Mouse (Mus musculus) naive thymus-derived CD4-positive, alpha-beta T cell, adult 2 months (primary cell): Measurements from ENCODE around the gene Zfp141.

Experiments
- DNase-seq: peaks from one replicate; pipeline ENCODE4 v3.0.0-alpha.2; 2011; ENCODE audit warnings: low read depth

Gene Zfp141

DNA sequence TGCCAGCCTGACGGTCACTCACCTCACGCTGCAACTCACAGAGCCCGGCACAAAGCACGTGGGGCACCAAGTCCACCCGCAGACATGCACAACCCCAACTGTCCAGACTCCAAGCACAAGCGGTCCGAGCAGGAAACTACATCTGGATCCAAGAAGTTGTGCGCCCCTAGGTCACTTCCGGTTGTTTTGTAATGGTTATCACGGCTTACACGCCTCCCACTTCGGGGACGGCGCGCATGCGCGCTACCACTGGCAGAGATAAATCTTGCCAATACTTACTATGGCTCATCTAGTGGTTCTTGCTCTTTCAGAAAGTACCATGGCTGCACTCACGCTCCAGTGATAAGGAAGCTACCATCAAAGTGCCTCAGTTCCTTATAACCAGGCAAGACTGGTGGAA is at the start of gene Zfp141:
Gene Zfp141 (minus strand): TSS at position 153 of the 400 bp plus-strand sequence.
- peak; percentile 88 for DNase-seq

DNA sequence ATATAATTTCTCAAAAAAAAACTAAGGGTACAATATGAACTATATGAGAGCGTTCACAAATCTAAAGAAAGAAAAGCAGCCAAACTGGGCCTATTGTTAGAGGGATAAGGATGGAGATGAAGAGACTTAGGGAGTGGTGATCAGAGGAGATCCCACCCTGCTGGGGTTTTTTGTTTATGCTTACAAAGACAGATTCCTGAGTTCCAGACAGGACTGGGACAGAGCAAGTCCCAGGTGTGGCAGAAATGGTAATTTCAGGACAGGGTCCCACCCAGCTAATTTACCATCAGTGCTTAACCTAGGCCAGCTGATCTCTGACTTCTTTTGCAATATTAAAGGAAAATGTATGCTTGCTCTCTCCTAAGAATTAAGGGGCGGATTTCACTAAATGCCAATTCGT is 46.2 kb upstream of the Zfp141 start:
- no peak for DNase-seq

DNA sequence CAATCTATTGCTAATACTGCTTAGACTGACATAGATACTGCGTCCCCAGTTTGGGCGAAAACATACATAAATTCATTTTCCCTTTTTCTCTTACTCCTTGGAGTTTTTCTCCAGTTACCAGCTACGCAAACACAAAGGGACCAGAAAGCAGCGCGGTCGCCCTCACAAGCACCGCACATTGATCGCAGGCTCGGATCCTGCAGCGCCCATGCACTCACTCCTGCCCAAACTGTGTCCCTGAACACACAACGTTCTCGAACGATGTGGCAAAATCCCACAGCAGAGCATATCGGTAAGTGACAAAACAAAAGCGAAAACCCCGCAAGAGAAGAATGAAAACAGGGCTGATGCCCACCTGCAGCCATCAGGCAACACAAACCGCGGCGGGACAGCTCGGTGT is 354 bp downstream of the Zfp141 start:
- DNase-seq = no peak

DNA sequence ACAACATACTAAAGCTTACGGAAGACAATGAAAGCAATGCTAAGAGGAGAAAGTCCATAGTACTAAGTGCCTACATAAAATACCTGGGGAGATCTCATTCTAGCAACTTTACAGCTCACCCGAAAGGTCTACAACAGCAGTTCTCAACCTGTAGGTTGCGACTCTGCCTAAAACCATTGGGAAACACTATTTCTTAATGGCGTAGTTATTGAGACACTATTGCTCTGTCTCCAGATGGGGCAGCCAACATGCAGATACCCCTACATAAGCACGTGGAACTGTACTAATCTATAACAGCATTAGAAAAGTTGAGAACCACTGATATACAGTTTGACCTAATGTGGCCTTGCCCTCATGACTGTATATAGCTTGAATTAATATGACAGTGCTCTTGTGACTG is 7.3 kb downstream of the Zfp141 start:
- no peak for DNase-seq

DNA sequence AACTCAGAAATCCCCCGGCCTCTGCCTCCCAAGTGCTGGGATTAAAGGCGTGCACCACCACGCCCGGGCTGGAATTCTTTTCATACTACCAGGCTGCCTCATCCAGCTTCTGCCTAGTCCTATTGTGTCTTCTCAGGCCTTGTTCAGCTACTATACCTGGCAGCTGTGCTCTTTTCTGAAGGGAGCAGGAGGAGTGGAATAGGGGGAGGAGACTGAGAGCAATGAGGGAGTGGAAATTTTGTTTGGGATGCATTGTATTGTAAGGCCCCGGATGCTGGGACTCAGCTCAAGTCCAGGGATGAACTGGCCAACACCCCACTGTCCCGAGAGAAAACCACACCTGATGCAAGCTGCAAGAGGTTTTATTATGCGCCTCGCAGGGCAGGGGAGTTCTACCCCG is 8.2 kb downstream of the Zfp141 start:
- no peak for DNase-seq

DNA sequence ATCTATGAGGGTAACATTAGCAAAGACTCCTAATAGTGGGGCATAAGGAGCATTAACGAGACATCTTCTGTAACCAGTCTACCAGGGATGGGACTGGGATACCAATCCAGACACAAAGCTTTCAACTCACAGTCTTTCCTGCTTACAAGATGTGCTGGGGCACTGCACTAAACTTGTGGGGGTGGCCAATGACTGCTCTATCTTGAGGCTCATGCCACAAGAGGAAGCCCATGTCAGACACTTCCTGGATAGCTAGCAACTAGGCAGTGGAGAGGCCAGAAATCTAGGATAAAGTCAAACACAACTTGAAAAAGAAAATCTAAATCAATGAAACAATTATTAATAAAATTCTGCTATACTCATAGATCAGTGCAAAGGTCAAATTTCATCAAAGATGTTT is 9.3 kb downstream of the Zfp141 start:
- DNase-seq = no peak

DNA sequence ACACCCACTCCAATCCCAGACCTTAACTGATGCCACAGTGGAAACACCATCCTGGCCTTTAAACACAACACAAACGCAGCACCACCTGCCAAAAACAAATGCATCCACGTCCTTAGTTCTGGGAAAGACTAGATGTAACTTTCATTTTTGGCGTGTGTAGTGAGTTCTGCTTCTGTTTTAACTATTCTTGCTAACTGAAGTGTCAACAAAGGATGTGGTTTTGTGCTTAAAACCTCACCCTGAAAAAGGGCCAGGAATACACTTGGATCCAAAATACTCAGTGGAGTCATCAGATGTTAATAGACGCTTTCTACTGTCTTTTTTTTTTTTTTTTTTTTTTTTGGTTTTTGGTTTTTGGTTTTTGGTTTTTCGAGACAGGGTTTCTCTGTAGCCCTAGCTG is 14.7 kb downstream of the Zfp141 start:
- peak; percentile 48 for DNase-seq

DNA sequence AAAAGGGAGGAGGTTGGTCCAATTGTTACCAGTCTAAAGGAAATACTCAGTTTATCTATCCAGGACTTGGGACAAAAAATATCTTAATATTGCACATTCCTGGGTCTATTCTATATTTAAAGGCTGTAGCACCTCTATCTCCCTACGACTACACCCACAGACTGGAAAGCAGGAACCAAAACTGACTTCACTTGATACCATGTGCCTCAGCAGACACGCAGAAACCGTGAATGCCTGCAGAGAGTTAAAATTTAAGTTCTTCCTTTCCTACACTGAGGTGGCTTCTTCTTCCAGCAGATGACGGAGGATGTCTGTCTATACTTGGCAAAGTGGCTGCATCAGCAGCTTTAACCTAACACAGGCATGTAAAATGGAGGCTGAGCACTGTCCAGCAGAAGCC is 15.2 kb downstream of the Zfp141 start:
- peak; percentile 10 for DNase-seq

DNA sequence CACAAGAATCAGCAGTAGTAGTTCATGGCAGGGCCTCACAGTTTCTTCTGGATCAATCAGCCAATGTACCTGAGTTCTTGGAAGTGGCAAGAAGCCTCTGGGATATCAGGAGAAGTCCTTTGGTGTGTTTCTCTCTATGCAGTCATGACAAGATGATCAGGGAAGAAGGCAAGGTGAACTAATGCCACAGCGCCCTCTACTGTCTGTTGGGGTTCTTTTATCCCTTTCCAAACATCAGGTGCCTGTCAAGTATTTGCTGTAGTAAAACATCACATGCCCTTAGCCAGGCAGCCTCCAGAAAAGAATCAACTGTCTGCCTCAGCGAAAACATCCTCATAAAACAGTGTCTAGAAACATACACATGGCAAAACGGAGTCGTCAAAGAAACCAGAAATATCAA is 50.9 kb downstream of the Zfp141 start:
- DNase-seq = no peak

DNA sequence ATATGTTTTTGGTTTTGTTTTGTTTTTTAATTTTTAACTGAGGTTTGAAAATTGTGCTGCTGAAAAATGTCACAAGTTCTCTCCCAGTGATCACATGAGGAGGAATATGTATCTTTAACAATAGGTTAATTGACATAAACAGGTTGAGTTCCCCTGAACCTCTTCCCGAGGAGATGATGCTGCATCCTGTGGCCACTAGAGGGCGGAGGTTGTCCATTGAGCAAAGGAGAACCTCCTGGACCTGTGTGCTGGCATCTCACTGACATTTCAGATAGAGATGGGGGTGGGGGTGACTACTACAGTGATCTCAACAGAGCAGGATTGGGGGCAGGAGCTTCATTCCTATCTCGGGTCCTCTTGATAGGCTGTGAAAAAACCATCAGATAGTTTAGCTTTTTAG is 54.9 kb downstream of the Zfp141 start:
- DNase-seq = peak; percentile 39

DNA sequence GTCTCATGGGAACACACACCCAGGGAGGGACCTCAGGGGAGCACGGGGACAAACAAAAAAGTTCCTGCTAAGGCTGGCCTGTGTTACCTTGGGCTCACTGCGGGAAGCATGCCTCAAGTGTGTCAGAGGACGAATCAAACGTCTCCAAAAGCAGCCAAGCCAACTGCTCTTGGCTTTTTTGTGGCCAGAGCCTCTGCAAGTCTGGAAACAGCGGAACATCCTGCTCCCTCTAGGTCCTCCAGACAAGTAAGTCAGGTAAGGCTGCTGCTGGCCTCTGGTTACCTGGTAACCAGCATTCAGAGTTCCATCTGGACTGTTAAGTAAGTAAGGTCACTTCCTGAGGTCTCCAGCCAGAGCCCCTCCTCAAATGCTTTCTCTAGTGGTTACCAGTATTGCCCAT is 57.7 kb downstream of the Zfp141 start, which contains the start of gene 4933421I07Rik:
Gene 4933421I07Rik (minus strand): TSS at position 271 of the 400 bp plus-strand sequence.
- DNase-seq = no peak

DNA sequence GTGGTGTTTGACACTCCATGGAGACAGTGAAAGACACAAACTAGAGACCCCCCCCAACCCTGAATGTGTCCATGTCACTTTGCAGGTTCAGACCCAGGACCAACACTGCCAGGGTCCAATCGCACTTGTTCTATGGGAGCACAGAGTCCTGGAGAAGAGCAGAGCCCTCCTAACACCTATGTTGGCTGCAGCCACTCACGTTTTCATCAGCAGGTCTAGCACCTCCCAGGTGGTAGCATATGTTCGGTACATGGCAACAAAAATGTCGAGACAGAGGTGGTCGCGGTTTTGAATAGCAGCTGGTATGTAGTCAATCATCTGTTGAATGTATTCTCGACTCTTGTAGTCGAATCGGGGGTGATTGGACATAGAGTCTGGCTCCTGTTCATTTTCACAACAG is 58.2 kb downstream of the Zfp141 start:
- no peak for DNase-seq
